Mouse (Mus musculus): Measurements from ENCODE around the gene Map3k5.

The Map3k5 gene

DNA sequence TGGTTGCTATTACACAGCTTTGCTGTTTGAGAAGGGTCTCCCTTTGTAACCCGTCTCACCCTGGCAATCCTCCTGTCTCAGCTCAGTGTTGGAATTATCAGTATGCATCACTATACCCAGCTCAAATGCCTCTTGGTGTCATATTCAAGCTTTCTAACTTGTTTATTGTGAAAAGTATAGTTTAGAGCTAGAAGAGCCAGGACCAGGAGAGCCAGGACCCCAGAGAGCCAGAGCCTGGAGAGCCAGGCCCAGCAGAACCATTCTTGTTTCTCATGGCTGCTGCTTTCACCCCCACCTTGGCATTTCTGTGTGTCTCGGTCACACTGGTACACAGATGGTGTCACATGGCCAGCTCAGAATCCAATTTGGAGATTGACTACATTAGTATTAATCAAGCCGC lies 8.3 kb downstream of the Map3k5 start:
- DNase-seq (ENCODE audit: low read depth, low spot score) = no peak
- H3K27me3 ChIP-seq (ENCODE audit: control insufficient read depth, insufficient read depth, low read length, poor library complexity, severe bottlenecking) = no peaks in the 10 kb centered on the region
- no peaks in the 10 kb centered on the region for H3K36me3 ChIP-seq (ENCODE audit: control insufficient read depth, insufficient read depth, low read length, poor library complexity, severe bottlenecking)

DNA sequence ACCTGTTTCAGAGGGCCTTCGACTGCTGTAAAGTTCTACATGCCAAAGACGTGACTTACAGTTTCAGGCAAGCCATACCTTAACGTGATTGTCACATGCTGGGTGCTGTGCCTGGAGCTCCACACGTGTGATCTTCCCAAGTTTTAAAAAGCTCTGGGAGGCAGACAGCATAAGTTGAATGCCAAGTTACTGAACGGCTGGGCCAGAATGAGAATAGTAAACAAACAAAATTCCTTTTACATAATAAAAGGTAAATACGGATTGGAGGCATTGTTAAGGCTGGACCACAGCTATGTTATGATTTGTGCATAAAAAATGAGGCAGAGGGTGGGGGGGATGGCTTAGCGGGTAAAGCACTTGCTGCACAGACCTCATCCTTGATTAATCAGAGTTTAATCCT lies 11.4 kb downstream of the Map3k5 start:
- DNase-seq (ENCODE audit: low read depth, low spot score) = no peak
- H3K27me3 ChIP-seq (ENCODE audit: control insufficient read depth, insufficient read depth, low read length, poor library complexity, severe bottlenecking) = no peaks in the 10 kb centered on the region
- H3K36me3 ChIP-seq (ENCODE audit: control insufficient read depth, insufficient read depth, low read length, poor library complexity, severe bottlenecking) = no peaks in the 10 kb centered on the region

DNA sequence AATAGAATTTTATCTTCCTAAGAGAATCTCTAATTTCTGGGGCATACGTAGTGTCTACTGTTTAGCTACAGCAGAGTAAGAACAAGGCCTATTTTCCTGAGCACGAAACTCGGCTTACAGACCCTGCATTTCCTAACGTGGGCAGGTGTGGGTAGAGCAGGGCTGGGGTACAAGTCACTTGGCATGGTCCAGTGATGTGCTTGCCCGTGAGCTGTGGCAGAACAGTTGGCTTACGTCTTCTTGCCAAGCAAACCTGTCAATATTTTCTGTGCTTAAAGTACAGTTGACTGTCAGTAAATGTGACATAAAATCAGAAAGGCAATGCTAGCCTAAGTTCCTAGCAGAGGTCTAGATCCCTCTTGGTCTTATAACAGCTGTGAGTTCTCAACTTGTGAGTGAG lies 12.4 kb downstream of the Map3k5 start:
- no peaks in the 10 kb centered on the region for H3K27me3 ChIP-seq (ENCODE audit: control insufficient read depth, insufficient read depth, low read length, poor library complexity, severe bottlenecking)
- DNase-seq (ENCODE audit: low read depth, low spot score) = no peak
- H3K36me3 ChIP-seq (ENCODE audit: control insufficient read depth, insufficient read depth, low read length, poor library complexity, severe bottlenecking) = 0 out of 2 replicates have a peak, but pooled peaks cover 1% of the 10 kb centered on the region

DNA sequence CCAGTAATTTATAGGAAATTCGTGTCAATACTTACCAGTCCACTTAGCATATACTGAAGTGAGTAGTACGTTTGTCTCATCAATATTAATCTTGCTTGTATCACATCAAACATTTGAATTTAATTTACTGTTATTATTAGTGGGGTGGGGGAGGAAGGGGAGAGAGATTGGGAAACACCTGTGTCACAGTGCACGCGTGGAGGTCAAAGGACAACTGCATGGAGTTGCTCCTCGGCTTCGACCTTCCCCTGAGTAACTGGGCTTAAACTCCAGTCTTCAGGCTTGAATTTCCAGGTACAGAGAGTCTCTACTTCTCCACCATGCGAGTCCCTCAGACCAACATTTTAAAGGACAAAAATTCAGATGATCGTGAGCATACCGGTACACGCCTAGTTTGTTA lies 13.2 kb downstream of the Map3k5 start:
- Histone ChIP-seq H3K27me3 (ENCODE audit: control insufficient read depth, insufficient read depth, low read length, poor library complexity, severe bottlenecking) (no peaks in the 10 kb centered on the region), H3K36me3 (ENCODE audit: control insufficient read depth, insufficient read depth, low read length, poor library complexity, severe bottlenecking) (0 out of 2 replicates have a peak, but pooled peaks cover 4% of the 10 kb centered on the region)
- no peak for DNase-seq (ENCODE audit: low read depth, low spot score)

DNA sequence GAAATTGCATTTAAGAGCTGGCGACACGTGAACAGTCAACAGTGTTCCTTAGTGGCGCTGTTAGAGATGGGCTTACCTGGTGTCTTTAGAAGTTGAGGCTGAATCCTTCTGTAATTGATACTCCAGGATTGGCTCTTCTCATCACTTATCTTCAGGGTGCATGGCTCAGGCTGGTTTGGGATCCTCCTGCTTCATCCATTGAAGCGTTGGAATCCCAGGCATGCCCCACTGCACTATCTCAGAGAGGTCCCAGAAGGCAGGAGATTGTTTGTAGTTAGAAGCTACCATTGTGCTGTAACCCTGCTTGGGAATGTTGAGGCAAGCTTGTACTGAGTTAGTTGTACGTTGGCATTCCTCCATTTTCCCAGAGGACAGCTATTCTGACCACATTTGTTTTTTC lies 13.6 kb downstream of the Map3k5 start:
- H3K36me3 ChIP-seq (ENCODE audit: control insufficient read depth, insufficient read depth, low read length, poor library complexity, severe bottlenecking) = 0 out of 2 replicates have a peak, but pooled peaks cover 4% of the 10 kb centered on the region
- DNase-seq (ENCODE audit: low read depth, low spot score) = no peak

DNA sequence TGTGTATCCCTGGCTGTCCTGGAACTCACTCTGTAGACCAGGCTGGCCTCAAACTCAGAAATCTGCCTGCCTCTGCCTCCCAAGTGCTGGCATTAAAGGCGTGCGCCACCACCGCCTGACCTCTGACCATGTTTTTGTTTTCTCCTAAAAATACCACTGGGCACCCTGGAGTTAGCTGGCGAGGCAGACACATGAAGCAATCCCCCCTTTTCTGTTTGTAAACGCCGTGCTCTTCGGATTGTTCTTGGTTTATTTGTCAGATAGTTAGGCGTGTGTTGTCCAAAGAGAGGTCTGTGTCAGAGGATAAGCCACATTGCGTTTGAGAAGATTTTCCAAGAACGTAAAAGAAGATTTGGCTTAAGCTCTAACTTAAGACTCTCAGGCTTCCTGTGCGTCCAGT lies 14.1 kb downstream of the Map3k5 start:
- DNase-seq (ENCODE audit: low read depth, low spot score) = no peak
- no peaks in the 10 kb centered on the region for H3K27me3 ChIP-seq (ENCODE audit: control insufficient read depth, insufficient read depth, low read length, poor library complexity, severe bottlenecking)
- H3K36me3 ChIP-seq (ENCODE audit: control insufficient read depth, insufficient read depth, low read length, poor library complexity, severe bottlenecking) = 0 out of 2 replicates have a peak, but pooled peaks cover 4% of the 10 kb centered on the region

More for the DNA sequence above, 13.6 kb downstream of the Map3k5 start:
- no peaks in the 10 kb centered on the region for H3K27me3 ChIP-seq (ENCODE audit: control insufficient read depth, insufficient read depth, low read length, poor library complexity, severe bottlenecking)

DNA sequence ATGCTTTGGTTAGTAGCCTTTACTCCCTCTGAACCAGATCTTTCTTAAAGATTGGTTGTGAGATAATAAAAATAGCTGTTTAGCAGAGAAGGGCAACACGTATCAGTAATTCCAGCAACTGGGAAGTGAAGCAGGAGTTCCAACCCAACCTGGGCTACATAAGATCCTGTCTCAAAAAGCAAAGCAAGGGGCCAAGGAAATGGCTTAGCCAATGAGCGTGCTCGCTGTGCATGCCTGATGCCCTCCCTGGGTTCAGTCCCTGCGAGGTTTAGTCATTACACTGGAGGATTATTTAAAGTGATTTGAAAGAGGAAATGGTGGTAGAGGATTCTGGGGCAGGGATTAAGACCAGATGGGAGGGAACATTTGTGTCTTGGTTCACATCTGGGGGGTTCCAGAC lies 14.8 kb downstream of the Map3k5 start:
- DNase-seq (ENCODE audit: low read depth, low spot score) = no peak
- Histone ChIP-seq H3K27me3 (ENCODE audit: control insufficient read depth, insufficient read depth, low read length, poor library complexity, severe bottlenecking) (no peaks in the 10 kb centered on the region), H3K36me3 (ENCODE audit: control insufficient read depth, insufficient read depth, low read length, poor library complexity, severe bottlenecking) (0 out of 2 replicates have a peak, but pooled peaks cover 4% of the 10 kb centered on the region)

DNA sequence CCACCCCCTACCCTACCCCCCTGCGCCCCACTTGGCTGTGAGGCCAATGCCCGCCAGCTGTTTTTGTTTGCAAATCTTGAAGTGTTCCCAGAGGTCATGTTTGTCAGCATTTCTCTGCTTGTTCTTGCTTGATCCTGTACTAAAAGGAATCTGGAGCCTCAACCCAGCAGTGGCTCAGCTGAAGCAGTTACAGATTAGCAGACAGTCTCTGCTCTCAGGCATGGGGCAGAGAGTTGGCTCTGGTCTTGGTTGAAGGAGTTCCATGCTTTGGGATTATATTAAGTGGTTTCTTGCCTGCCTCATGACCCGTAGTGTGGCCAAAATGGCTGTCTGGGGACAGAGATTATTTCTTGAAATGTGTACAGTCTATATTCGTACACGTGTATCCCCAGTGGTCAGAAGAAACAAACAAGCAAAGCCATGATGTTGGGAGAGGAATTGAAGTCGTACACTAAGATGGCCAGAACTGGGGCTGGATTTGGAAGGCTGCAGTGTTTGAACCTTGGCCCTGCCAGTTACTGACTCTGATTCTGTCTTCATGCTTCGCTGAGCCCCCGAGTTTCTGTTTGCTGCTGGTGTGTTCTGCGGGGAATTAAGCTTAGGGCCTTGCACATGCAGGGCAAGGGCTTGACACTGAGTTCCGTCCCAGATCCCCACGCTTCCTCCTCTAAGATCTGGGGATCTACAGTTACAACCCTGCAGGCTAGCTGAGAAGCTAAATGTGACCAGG lies 18.9 kb downstream of the Map3k5 start:
- Histone ChIP-seq H3K36me3 (ENCODE audit: control insufficient read depth, insufficient read depth, low read length, poor library complexity, severe bottlenecking) (0 out of 2 replicates have a peak, but pooled peaks cover 4% of the 10 kb centered on the region), H3K27me3 (ENCODE audit: control insufficient read depth, insufficient read depth, low read length, poor library complexity, severe bottlenecking) (no peaks in the 10 kb centered on the region)
- peak; percentile 48 for DNase-seq (ENCODE audit: low read depth, low spot score)

DNA sequence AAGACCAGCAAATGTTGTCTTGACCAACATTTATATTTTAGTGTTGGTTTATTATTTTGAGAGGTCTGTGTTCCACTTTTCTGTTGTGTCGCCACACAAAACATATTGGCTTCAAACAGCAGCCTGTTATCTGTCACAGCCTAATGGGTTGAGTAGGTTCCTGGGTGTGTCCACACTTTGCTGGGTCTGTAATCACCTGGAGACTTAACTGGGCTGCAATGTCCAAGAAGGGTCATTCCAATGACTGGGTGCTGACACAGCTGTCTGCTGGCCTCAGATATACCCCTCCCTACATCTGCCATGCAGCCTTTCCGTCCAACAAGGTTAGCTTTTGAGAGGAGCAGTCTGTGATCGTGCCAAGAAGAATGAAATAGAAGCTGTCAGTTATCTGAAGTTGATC lies 20.3 kb downstream of the Map3k5 start:
- Histone ChIP-seq H3K36me3 (ENCODE audit: control insufficient read depth, insufficient read depth, low read length, poor library complexity, severe bottlenecking) (0 out of 2 replicates have a peak, but pooled peaks cover 4% of the 10 kb centered on the region), H3K27me3 (ENCODE audit: control insufficient read depth, insufficient read depth, low read length, poor library complexity, severe bottlenecking) (no peaks in the 10 kb centered on the region)
- no peak for DNase-seq (ENCODE audit: low read depth, low spot score)

DNA sequence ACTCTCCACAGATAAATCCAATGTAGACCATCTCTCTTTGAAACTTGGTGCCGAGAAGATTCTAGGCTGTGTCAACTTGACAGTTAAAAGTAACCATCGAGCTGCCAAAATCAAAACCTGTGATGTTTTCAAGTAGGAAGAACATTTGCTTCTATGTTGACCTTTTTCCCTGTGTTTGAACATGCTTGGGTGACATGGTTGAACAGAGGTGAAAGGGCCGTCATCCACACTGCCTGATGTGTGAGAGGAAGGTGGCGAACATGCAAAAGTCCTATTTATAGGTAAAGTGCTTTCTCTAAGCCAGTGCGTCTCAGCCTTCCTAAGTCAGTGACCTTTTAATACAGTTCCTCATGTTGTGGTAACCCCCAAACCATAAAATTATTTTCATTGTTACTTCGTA lies 21.5 kb downstream of the Map3k5 start:
- peak; percentile 36 for DNase-seq (ENCODE audit: low read depth, low spot score)
- Histone ChIP-seq H3K27me3 (ENCODE audit: control insufficient read depth, insufficient read depth, low read length, poor library complexity, severe bottlenecking) (no peaks in the 10 kb centered on the region), H3K36me3 (ENCODE audit: control insufficient read depth, insufficient read depth, low read length, poor library complexity, severe bottlenecking) (0 out of 2 replicates have a peak, but pooled peaks cover 4% of the 10 kb centered on the region)

DNA sequence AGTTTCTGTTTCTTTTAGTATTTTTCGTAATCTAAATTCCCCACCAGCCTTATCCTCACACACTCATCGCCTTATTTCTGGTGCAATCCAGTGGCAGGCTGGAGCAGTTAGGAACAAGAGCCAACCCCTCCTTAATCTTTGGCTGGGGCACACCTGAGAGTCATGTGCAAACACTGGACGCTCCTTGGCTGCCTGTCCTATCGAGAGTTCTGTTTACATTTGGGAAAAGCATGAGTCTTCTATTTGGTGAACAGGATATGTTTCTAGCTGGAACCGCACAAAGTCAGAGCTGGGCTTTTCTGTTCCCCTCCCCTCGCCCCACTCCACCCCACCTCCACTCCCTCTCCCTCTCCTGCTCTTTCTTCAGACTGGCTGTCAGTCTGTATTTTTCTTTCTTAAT lies 22.5 kb downstream of the Map3k5 start:
- no peaks in the 10 kb centered on the region for H3K27me3 ChIP-seq (ENCODE audit: control insufficient read depth, insufficient read depth, low read length, poor library complexity, severe bottlenecking)
- H3K36me3 ChIP-seq (ENCODE audit: control insufficient read depth, insufficient read depth, low read length, poor library complexity, severe bottlenecking) = 0 out of 2 replicates have a peak, but pooled peaks cover 1% of the 10 kb centered on the region
- no peak for DNase-seq (ENCODE audit: low read depth, low spot score)

DNA sequence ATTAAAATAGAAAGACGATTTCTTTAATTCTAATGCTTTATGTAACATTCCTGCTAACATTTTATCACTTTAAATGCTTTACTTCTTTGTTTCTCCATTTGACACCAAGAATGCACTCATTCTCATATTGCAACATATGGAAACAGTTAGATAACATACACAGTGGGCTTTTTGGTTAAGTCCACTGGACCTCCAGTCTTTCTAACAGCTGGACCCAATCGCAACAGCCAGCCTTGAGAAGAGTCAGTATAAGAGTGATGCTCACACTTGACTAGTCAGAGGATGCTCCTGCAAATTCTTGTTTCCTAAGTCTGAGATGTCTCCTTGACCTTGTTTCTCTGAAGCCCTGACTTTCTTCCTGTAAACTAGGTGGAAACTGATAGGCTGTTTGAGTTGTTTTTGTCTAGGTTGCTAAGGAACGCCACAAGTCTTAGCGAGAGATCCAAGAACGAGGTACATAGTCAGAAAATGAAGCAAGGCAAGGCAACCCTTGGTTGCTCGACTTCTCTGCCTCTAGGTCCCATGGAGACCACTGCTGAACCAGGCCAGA lies 26.6 kb downstream of the Map3k5 start:
- no peak for DNase-seq (ENCODE audit: low read depth, low spot score)
- Histone ChIP-seq H3K27me3 (ENCODE audit: control insufficient read depth, insufficient read depth, low read length, poor library complexity, severe bottlenecking) (no peaks in the 10 kb centered on the region), H3K36me3 (ENCODE audit: control insufficient read depth, insufficient read depth, low read length, poor library complexity, severe bottlenecking) (no peaks in the 10 kb centered on the region)

DNA sequence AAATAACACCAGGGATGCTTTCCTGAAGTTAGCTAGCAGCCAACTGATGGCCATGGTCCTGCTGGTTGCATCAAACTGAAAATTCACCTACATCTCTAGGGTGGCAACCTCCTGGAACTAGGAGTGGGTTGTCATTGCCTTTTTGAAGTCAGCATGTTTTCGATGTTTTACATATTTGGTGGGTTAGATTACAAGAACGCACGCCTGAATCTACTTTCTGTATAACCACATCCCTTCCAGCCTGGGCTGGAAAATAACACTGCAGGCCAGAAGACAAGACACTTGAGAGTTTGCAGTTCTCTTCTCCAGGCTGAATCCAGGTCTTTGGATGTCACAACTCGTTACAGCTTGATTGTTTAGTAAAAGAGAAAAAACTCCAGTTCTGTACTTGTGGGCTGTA lies 28.5 kb downstream of the Map3k5 start:
- DNase-seq (ENCODE audit: low read depth, low spot score) = no peak
- no peaks in the 10 kb centered on the region for H3K36me3 ChIP-seq (ENCODE audit: control insufficient read depth, insufficient read depth, low read length, poor library complexity, severe bottlenecking)

DNA sequence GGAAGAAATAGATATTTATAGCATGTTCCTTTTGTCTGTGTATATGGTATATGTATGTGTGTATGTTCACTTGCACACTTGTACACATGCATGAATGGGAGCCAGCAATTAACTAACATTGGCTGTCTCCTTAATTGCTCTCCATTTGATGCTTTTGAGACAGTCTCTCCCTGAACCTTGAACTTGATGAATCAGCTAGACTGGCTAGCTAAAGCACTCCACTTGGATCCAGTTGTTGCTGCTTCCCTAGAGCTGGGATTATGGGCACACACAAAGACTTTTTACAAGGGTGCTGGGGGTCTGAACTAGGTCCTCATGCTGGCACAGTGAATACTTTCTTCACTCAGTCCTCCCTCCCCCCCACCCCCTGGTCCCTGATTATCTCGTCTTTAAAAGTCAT lies 28.9 kb downstream of the Map3k5 start:
- Histone ChIP-seq H3K36me3 (ENCODE audit: control insufficient read depth, insufficient read depth, low read length, poor library complexity, severe bottlenecking) (no peaks in the 10 kb centered on the region), H3K27me3 (ENCODE audit: control insufficient read depth, insufficient read depth, low read length, poor library complexity, severe bottlenecking) (no peaks in the 10 kb centered on the region)
- no peak for DNase-seq (ENCODE audit: low read depth, low spot score)

More for the DNA sequence above, 28.5 kb downstream of the Map3k5 start:
- H3K27me3 ChIP-seq (ENCODE audit: control insufficient read depth, insufficient read depth, low read length, poor library complexity, severe bottlenecking) = no peaks in the 10 kb centered on the region

DNA sequence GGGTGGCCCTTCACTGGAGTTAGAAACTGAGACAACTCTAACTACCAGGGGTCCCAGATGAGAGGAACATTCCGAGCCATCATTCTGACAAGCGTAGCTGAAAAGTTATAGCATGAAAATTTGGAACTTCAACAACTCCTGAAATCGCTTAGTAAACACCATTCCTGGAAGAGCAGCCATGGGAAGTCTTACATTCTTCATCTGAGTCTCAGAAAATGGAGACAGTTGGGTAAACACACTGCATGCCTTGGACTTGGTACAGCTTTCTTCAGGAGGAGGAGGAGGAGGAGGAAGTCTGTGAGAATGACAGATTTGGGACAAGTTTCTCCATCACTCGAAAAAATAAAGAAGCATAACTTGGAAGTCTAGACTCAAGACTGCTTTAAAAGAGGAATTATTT lies 29.8 kb downstream of the Map3k5 start:
- H3K36me3 ChIP-seq (ENCODE audit: control insufficient read depth, insufficient read depth, low read length, poor library complexity, severe bottlenecking) = no peaks in the 10 kb centered on the region
- no peak for DNase-seq (ENCODE audit: low read depth, low spot score)
- H3K27me3 ChIP-seq (ENCODE audit: control insufficient read depth, insufficient read depth, low read length, poor library complexity, severe bottlenecking) = no peaks in the 10 kb centered on the region

All from splenic B cell, adult 2 months (primary cell).